Mouse (Mus musculus) brown adipose tissue, adult 24 weeks (tissue): ENCODE data around the gene Vps13c. TPM values are rescaled to one million over a fixed set of nuclear protein-coding genes. Genes with fewer than 3 reads are reported as not detected.

Source experiments
- H3K27ac ChIP-seq: fragments of 200-500 bp; replicated peaks from 2 replicates; pipeline ENCODE4 v1.5.1; 2012; ENCODE audit warnings: low read depth, mild to moderate bottlenecking, low read length
- H3K4me1 ChIP-seq: fragments of 200-500 bp; 2 replicates; pipeline ENCODE4 v1.6.1; 2012; ENCODE audit warnings: low read length, mixed read lengths; ENCODE audit not compliant: control insufficient read depth, insufficient read depth, insufficient read length
- H3K4me3 ChIP-seq: fragments of 200-500 bp; 2 replicates; pipeline ENCODE4 v1.5.1; 2012; ENCODE audit warnings: low read depth, mild to moderate bottlenecking, low read length, moderate library complexity; ENCODE audit not compliant: insufficient read depth
- polyA plus RNA-seq: library from polyadenylated mRNA; stranded (reverse); fragments of >200 nt; gene quantifications from 2 replicates; pipeline ENCODE4 v1.2.4, GENCODE M21; 2012; ENCODE audit not compliant: missing spikeins, insufficient read depth, insufficient read length

The Vps13c gene
- polyA plus RNA-seq, result 25.8 and 27.5 TPM in 2 replicates

DNA sequence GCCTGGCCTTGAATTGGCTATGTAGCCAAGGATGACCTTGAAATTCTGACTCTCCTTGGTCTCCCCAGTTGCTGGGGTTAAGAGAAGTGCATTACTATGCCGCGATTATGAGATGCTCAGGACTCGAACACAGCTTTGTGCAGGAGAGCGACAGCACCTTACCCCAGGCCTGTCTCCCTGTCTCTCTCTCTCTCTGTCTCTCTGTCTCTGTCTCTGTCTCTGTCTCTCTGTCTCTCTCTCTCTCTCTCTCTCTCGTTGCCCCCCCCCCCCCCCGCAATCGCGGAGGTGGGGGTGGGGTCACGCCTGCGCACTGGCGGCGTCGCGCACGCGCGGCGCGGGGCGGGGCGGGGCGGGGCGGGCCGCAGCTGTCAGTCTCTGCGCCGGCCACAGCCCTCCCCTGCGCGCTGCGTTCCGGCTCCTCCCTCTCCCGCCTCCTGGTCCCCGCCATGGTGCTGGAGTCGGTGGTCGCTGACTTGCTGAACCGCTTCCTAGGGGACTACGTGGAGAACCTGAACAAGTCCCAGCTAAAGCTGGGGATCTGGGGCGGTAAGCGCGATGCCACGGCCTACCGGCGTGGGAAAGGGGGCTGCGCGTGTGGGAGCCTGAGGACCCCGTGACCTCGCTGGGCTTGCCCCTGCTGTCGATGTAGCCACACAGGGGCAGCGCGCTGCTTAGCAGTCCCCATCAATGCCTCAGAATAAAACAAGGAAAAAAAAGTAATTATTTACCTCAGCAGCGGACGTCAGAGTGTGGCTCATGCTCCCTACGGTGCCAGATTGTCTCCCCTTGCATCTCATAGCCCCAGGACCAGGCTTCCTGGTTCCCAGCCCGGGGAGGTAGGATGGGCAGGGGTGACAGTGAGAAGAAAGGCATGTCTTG, at the start of gene Vps13c:
Vps13c (plus strand) TSS at position 416 of the 879 bp plus-strand sequence.
- Histone ChIP-seq H3K4me1 (peaks cover 11% of the 10 kb centered on the region; the same call in 1 of the 2 replicates), H3K4me3 (peak within 1 kb of the TSS; percentile 99), H3K27ac (peak within 1 kb of the TSS; percentile 80)

DNA sequence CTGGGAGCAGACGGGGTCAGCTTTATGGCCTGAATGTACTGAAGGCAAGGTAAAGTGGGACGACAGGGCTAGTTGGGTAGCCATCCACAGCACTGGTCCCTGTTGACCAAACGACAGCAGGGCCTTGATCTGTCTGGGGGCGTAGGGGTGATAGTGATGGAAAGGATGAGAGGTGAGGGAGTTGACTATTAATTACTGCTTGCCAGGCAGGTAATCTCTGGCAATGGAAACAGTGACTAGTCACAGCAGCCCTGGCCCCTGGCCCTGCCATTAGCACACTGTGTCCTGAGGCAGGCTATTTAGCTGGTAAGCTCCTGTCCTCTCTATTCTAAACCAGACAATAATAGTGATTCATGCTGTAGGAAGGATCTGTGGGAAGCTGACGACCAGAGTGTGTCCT, 47.8 kb upstream of the Vps13c start:
- Histone ChIP-seq H3K4me1 (no peaks in the 10 kb centered on the region), H3K4me3 (no peak overlapping the region), H3K27ac (no peak overlapping the region)

DNA sequence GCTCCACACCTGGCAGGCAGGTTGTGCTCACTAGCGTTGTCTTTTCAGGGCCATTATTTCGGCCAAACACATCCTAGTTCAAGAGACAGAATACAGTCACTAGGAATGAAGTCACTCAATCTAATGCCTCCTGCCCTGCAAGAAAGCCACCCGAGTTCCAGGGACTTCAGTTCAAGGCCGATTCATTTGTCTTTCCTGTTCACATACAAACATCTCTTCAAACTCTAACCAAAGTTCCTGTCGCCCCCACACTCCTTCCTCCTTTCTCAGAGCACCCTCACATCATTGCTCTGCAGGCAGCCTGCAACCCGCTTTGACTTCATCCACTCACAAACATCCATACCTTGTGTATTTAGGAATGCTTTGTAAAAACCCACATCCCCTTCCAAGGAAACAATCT, 46.7 kb upstream of the Vps13c start:
- H3K27ac ChIP-seq, result no peak overlapping the region
- H3K4me3 ChIP-seq, result no peak overlapping the region
- no peaks in the 10 kb centered on the region for H3K4me1 ChIP-seq

DNA sequence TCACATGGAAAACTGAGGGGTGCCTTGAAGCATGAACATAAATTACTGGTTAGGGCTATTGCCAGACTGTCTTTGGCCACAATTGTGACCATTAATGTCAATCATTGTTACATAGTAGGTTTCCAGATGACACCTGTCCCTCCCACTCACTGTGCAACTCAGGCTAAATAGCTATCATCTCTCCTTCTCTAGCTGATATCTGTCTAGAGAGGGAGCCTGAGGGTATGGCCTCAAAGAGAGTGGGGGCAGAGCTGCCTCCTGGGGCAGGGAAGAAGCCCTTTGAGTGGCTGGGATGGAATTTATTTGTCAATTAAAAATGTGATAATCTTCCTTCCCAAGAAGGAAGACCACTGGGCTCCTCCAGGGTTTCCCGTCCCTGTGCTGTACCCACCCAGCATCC, 46.0 kb upstream of the Vps13c start:
- Histone ChIP-seq H3K4me1 (no peaks in the 10 kb centered on the region), H3K27ac (no peak overlapping the region), H3K4me3 (no peak overlapping the region)

DNA sequence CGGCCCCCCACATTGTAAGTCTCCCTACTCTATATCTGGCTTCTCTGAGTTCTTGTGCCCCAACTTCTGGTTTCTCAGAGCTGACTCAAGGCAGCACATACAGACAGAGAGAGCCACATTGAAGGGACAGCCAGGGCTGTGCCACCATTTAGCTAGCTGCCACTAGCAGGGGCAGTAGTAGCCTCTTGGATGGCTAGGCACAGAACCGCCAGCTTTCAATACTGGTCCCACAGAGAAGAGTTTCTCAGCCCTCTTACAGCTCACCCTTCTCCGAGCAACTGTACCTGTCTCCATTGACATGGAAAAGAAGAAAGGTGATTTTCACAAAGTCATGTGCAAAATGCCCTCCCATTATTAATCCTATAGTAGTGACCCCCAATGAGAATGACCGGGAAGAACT, 45.5 kb upstream of the Vps13c start:
- Histone ChIP-seq H3K4me3 (no peak overlapping the region), H3K27ac (no peak overlapping the region), H3K4me1 (no peaks in the 10 kb centered on the region)

DNA sequence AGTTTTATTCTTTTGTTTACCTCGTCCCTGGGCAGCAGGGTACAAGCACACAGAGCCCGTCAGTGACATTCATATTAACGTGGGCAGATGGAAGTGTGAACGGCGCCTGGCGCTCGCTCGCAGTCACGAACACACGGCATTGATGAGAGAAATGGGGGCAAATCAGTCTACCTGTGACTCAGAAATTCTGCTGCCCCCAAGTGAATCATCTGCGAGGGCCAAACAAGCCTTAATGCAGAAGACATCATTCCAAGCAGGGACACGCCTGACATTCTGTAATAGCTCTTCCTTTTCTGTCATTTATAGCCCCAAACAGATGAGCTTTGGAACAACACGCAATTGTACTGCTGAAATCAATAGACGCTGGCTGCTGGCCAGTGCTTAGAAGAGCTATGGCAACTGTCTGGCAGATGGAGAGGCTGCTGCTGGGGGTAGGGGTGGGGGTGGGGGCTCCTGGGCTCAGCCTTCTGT, 45.0 kb upstream of the Vps13c start:
- Histone ChIP-seq H3K27ac (no peak overlapping the region), H3K4me3 (no peak overlapping the region), H3K4me1 (no peaks in the 10 kb centered on the region)

DNA sequence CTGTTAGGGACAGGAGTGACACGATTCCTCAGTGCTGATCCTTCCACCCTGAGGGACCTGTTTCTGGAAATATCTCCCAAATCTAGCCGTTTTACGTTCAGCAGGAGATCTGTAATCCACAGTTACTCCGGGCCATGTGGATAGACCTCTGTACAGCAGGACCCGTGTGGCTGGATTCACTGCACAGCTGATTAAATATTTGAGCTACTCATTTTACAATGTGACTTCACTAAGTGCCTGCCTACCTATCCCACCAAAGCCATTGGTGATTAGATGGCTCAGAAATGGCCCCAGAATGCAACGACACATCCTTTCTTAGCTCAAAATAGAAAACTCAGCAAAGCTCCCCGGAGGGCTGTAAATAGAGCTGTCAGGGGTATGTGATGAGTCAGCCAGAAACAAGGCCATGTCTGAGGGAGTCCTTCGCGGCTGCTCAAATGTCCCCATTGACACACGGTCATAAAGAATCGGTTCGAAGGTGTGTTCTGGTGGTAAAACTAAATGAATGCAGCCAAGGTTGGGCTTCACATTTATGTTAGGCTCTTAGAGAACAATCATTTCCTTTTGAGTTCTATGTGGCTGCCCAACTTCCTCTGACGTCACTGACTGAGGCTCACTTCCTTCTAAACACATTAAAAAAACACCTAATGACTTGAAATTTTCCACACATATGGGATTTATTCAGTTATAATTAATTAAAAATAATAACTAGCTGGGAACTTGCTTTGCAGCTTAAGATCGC, 40.9 kb upstream of the Vps13c start:
- H3K4me3 ChIP-seq, result no peak overlapping the region
- H3K4me1 ChIP-seq, result no peaks in the 10 kb centered on the region
- no peak overlapping the region for H3K27ac ChIP-seq

DNA sequence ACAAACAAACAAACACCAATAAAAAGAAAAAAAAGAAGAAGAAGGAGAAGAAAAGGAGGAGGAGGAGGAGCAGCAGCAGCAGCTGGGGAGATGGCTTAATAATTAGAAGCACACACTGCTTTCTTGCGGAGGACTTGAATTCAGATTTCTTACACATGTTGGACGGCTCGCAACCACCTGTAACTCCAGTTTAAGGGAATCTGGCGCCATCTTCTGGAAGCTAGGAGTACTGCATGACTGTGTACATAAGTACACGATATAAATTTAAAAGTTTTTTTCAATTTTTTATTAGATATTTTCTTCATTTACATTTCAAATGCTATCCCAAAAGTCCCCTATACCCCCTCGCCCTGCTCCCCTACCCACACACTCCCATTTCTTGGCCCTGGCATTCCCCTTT, 38.0 kb upstream of the Vps13c start:
- Histone ChIP-seq H3K4me1 (no peaks in the 10 kb centered on the region), H3K4me3 (no peak overlapping the region), H3K27ac (no peak overlapping the region)

DNA sequence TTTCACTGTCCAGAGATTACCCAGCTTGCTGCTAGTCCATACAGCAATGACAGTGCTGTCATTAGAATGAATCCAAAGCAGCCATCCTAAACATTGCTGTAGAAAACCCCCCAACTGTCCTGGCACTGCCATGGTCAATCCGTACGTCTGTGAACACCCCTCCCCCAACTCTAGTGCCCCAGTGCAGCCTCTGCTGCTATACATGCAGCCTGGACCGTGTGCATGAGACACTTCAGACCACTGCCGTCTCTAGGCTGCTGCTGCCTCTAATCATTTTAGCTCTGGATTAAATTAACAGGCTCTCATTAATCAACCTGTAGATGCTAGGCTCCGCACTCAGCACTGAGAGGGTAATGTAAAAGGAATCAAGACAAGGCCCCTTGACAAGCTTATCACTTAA, 33.2 kb upstream of the Vps13c start:
- no peak overlapping the region for H3K27ac ChIP-seq
- H3K4me1 ChIP-seq, result no peaks in the 10 kb centered on the region
- no peak overlapping the region for H3K4me3 ChIP-seq

DNA sequence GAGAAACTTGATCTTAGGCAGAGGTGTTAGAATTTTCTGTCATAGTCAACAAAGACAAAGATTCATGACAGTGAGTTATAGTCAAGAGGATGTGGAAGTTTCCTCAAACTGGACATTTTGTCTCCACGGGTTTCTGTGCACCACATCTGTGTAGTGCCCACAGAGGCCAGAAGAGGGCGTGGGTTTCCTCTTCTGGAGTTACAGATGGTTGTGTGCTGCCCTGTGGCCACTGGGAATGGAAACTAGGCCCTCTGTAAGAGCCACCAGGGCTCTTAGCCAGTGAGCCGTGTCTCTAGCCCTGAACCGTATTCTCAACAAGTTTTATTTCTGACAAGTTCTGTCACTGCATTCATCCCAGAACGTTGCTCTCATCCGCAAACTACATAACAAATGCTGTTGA, 29.7 kb upstream of the Vps13c start:
- Histone ChIP-seq H3K4me1 (0 out of 2 replicates have a peak, but pooled peaks cover 4% of the 10 kb centered on the region), H3K27ac (no peak overlapping the region), H3K4me3 (no peak overlapping the region)

DNA sequence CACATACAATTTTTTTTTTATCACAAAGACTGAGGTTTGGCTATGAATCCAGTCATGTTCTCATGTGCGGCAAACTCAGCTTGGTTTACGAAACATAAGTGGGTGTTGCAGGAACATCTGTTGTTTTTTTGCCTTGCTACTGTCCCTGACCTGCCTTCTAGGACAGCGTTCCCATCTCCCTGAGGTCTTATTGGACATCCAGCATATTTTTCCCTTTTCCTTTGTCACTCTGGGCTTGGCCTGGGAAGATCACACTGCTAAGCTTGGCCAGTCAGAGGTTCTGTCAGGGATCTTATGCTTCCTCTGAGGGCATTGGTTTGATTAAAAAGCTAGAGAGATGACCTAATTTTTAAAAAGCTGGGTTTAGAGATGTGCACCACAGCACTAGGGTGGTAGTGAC, 29.1 kb upstream of the Vps13c start:
- Histone ChIP-seq H3K4me1 (0 out of 2 replicates have a peak, but pooled peaks cover 4% of the 10 kb centered on the region), H3K27ac (no peak overlapping the region), H3K4me3 (no peak overlapping the region)

DNA sequence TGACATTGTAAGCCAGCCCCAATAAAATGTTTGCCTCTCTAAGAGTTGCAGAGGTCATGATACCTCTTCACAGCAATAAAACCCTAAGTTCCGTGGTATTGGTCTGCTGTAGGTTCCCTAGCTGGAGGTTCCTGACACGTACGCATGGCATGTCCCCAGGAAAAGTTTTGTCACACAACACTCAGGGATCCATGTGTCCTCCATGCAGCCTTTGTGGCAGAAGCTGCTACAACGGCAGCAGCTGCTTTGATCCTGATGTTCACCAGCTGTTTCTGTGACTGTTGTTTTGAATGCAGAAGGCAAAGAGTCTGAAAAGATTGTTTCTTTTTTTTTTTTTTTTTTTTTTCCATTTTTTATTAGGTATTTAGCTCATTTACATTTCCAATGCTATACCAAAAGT, 27.0 kb upstream of the Vps13c start:
- H3K4me3 ChIP-seq, result no peak overlapping the region
- H3K27ac ChIP-seq, result no peak overlapping the region
- 0 out of 2 replicates have a peak, but pooled peaks cover 4% of the 10 kb centered on the region for H3K4me1 ChIP-seq

DNA sequence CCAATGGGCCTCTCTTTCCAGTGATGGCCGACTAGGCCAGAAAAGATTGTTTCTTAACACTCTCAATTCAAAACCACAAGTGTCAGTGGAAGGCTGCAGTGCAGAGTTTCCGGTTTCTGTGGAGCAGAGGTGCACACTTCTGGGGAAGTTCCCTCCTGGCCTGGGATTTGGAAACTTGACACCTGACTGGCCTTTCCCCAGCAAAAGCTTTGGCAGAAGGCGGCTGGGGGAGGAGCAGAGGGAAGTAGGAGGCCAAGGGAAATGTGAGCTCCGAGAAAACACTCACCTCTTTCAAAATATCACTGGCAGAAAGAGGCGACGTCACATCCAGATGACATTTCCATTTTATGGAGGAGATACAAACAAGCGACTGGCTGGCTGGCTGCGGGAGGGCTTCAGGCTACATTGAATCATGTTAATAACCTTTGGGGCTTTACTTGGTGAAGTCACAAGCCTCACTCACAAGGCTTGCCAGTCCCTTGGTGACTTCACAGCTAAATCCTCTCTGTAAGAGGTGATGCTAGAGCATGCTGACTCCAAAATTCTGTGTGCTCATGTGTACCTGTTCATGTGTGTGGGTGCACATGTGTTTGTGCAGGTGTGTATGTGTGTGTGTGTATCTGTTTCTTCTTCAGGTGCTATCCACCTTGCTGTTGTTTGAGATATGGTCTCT, 26.4 kb upstream of the Vps13c start:
- no peak overlapping the region for H3K27ac ChIP-seq
- 0 out of 2 replicates have a peak, but pooled peaks cover 4% of the 10 kb centered on the region for H3K4me1 ChIP-seq
- no peak overlapping the region for H3K4me3 ChIP-seq

DNA sequence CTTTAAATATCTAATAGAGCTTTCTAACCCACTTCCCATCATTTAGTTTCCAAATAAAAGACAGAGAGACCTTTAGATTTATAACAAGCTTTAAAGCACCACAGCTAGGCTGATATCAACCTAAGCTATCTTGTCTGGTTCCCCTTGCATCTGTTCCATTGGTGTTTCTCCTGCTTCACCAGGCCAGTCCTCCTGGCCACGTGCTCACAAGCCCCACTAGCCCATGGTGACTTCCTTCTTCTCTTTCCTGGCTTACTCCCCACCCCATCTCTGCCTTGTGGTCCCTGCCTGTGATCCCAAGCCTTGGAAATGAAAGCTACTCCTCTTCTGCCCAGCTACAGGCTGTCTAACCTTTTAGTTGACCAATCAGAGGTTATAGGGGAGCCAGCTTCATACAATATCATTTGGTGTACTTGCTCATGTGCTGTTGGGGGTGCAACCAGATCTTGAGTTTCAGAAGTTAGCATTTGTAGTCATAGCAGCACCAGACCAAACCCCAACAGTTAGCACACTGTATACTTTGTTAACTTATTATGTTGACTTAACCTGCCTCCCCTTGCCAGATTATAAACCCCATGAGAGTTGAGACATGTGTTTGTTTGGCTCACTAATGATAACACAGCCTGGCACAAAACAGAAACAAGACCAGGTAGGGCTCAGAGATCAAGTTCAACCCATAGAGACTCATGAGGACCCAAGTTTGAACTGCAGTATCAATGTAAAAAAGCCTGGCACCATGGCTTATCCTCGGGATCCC, 23.8 kb upstream of the Vps13c start:
- no peak overlapping the region for H3K27ac ChIP-seq
- H3K4me3 ChIP-seq, result no peak overlapping the region
- 0 out of 2 replicates have a peak, but pooled peaks cover 4% of the 10 kb centered on the region for H3K4me1 ChIP-seq
